Mouse (Mus musculus) limb, embryonic 14.5 days (tissue): ENCODE measurements around the gene Sfxn1. TPM values are rescaled to one million over a fixed set of nuclear protein-coding genes. Genes with fewer than 3 reads are reported as not detected.

Experiments used
- ATAC-seq: fragments of 200-750 bp; cut with Nextera tagmentation; 2 replicates; pipeline ENCODE4 v1.8.0; 2017; ENCODE audit warnings: low read depth, moderate number of reproducible peaks, moderate TSS enrichment; ENCODE audit not compliant: low FRiP score
- DNase-seq: peaks from one replicate; pipeline ENCODE4 v3.0.0-alpha.2; 2015; ENCODE audit warnings: low spot score
- H3K27ac ChIP-seq: fragments of 300-500 bp; sonication (generic); replicated peaks from 2 replicates; pipeline ENCODE4 v1.5.1; 2014; ENCODE audit warnings: low read depth, mild to moderate bottlenecking, low read length, moderate library complexity, mixed read lengths
- H3K27me3 ChIP-seq: fragments of 300-500 bp; sonication (generic); 2 replicates; pipeline ENCODE4 v1.6.1; 2014; ENCODE audit warnings: low read length, mixed read lengths; ENCODE audit not compliant: control insufficient read depth, insufficient read depth
- H3K36me3 ChIP-seq: fragments of 300-500 bp; sonication (generic); 2 replicates; pipeline ENCODE4 v1.6.1; 2014; ENCODE audit warnings: mild to moderate bottlenecking, low read length, moderate library complexity, mixed read lengths; ENCODE audit not compliant: control insufficient read depth, insufficient read depth
- H3K4me1 ChIP-seq: fragments of 300-500 bp; sonication (generic); 2 replicates; pipeline ENCODE4 v1.6.1; 2014; ENCODE audit warnings: antibody characterized with exemption, low read length, mixed read lengths; ENCODE audit not compliant: control insufficient read depth, insufficient read depth
- H3K4me2 ChIP-seq: fragments of 300-500 bp; sonication (generic); replicated peaks from 2 replicates; pipeline ENCODE4 v1.6.1; 2014; ENCODE audit warnings: low read depth, mild to moderate bottlenecking, low read length, moderate library complexity; ENCODE audit not compliant: severe bottlenecking
- H3K4me3 ChIP-seq: fragments of 300-500 bp; sonication (generic); replicated peaks from 2 replicates; pipeline ENCODE4 v1.5.1; 2014; ENCODE audit warnings: low read length
- H3K9ac ChIP-seq: fragments of 300-500 bp; sonication (generic); 2 replicates; pipeline ENCODE4 v1.6.1; 2014; ENCODE audit warnings: mild to moderate bottlenecking, low read depth, low read length, moderate library complexity; ENCODE audit not compliant: severe bottlenecking
- H3K9me3 ChIP-seq: fragments of 300-500 bp; sonication (generic); 2 replicates; pipeline ENCODE4 v1.6.1; 2016; ENCODE audit warnings: low read length; ENCODE audit not compliant: control insufficient read depth
- POLR2A ChIP-seq: fragments of 200-500 bp; IDR thresholded peaks from 2 replicates; pipeline ENCODE4 v1.8.0; 2012; ENCODE audit warnings: inconsistent platforms, mild to moderate bottlenecking, moderate library complexity, borderline replicate concordance; ENCODE audit not compliant: insufficient read depth, insufficient read length; ENCODE audit errors: extremely low read depth
- WGBS: fragments of 180-500 bp; shearing (Covaris S2); extraction: QIAGEN DNeasy Blood & Tissue Kit; methylation state at CpG from one replicate; pipeline ENCODE4 v1.1.7; 2014; 5-methylcytosine and 5-hydroxymethylcytosine counted together
- polyA plus RNA-seq, 2 experiments: library from polyadenylated mRNA; depleted of rRNA in 1 of 2; stranded (reverse) in 1 of 2; unstranded in 1 of 2; fragments of >200 nt; fragmentation: Nextera tagmentation in 1 of 2; extraction: Ambion mirVana in 1 of 2; gene quantifications; 2 replicates each; pipeline versions ENCODE4 v1.2.1 to v1.2.3; 2012 to 2014

The Sfxn1 gene
- polyA plus RNA-seq, 2 experiments = 26.7 to 49.9 TPM

DNA sequence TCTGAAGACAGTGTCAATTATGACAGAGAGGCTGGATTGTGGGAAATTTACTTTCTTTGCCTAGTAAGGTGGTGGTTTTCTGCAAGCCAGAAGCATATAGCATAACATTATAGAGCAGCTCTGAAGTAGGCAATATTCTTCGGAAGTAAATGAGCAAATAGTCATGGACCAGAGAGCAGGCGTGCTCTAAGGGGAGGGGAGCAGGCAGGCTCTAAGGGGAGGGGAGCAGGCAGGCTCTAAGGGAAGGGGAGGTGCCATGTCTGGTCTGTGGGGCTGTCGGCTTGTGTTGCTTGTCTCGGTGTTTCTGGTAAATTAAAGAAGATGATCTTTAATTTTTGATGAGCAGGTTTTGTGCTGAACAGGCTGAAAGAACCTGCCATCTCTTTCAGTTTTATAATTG lies 12.5 kb downstream of the Sfxn1 start:
- DNase-seq (no peak), ATAC-seq (no peak)
- Histone ChIP-seq H3K27me3 (no peaks in the 10 kb centered on the region), H3K9me3 (no peaks in the 10 kb centered on the region), H3K9ac (no peak overlapping the region), H3K4me3 (no peak overlapping the region), H3K27ac (no peak overlapping the region), H3K36me3 (peaks cover 34% of the 10 kb centered on the region), H3K4me2 (no peak overlapping the region), H3K4me1 (peaks cover 4% of the 10 kb centered on the region; the same call in 1 of the 2 replicates)
- TF ChIP-seq POLR2A = no peak
- 60% methylated on average over 4 of the region's 4 CpGs for WGBS

GRCm38 (mm10) chr13:54084826-54085225 lies 13.2 kb downstream of the Sfxn1 start:
- H3K9ac ChIP-seq = no peak overlapping the region
- 69% methylated on average over 5 of the region's 5 CpGs for WGBS
- H3K27me3 ChIP-seq = no peaks in the 10 kb centered on the region

DNA sequence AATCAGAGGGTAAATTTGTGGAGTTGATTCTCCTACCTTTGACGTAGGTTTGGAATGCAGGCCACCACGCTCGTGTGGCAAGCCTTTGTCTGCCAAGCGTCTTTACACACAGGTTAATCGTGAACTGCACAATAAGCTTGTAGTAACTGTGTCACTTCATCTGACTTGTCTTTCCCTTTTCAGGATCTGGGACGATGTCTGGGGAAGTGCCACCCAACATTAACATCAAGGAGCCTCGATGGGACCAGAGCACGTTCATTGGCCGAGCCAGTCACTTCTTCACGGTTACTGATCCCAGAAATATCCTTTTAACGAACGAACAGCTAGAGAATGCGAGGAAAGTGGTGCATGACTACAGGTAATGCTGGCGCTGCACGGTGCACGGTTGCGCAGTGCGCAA lies 13.6 kb downstream of the Sfxn1 start:
- 91% methylated on average over 18 of the region's 18 CpGs for WGBS
- H3K27me3 ChIP-seq = no peaks in the 10 kb centered on the region
- peaks cover 42% of the 10 kb centered on the region for H3K36me3 ChIP-seq
- H3K4me3 ChIP-seq = no peak overlapping the region
- ATAC-seq = no peak
- H3K9ac ChIP-seq = no peak overlapping the region
- 0 out of 2 replicates have a peak, but pooled peaks cover 4% of the 10 kb centered on the region for H3K4me1 ChIP-seq
- no peaks in the 10 kb centered on the region for H3K9me3 ChIP-seq
- DNase-seq = no peak
- no peak overlapping the region for H3K27ac ChIP-seq
- TF ChIP-seq POLR2A = no peak
- H3K4me2 ChIP-seq = no peak overlapping the region

More at GRCm38 (mm10) chr13:54084826-54085225, 13.2 kb downstream of the Sfxn1 start:
- Histone ChIP-seq H3K4me2 (no peak overlapping the region), H3K36me3 (peaks cover 41% of the 10 kb centered on the region), H3K4me1 (peaks cover 4% of the 10 kb centered on the region; the same call in 1 of the 2 replicates), H3K4me3 (no peak overlapping the region), H3K27ac (no peak overlapping the region), H3K9me3 (no peaks in the 10 kb centered on the region)
- TF ChIP-seq POLR2A = no peak
- no peak for ATAC-seq
- DNase-seq = no peak

DNA sequence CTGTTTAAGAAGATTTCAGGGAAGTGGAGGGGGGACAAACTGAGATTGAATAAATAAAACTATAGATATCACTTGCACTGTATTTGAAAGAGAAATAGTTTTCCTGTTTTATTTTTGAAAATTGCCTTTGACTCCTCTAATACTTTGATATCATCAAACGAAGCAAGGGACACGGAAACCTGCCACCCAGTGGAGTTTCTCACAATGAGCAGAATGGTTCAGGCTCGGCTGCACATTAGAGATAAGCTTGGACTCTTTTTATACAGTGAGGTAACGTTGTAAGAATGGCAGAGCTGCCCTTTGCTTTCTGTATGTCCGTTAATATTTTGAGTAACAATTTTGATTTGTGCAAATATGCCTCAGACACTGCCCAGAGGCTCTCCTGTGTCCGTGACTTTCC lies 20.1 kb downstream of the Sfxn1 start:
- peaks cover 78% of the 10 kb centered on the region for H3K36me3 ChIP-seq
- DNase-seq = no peak
- H3K4me1 ChIP-seq = no peaks in the 10 kb centered on the region
- H3K27me3 ChIP-seq = no peaks in the 10 kb centered on the region
- no peak overlapping the region for H3K4me2 ChIP-seq
- no peak overlapping the region for H3K4me3 ChIP-seq
- ATAC-seq = no peak
- no peak overlapping the region for H3K27ac ChIP-seq
- H3K9ac ChIP-seq = no peak overlapping the region
- 90% methylated on average over 6 of the region's 6 CpGs for WGBS
- no peak for TF ChIP-seq POLR2A
- no peaks in the 10 kb centered on the region for H3K9me3 ChIP-seq

DNA sequence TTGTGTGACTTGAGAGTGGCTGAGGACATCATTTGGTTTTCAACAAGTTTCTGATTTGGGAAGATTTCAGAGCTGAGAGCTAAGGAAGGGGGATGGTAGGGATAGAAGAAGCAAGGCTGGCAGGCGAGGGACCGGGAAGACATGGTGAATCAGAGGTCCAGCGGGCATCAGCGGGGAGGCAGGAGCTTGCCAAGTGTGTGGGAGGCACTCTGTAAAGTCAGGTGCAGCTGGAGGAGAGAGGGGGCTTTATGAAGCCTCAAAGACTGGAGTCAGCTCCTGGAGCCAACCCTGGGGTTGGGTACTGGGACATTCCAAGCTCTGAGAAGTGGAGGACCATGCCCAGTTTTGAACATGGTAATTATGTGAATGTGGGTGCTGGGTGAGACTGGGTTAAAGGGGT lies 22.7 kb downstream of the Sfxn1 start:
- peaks cover 59% of the 10 kb centered on the region for H3K36me3 ChIP-seq
- H3K4me3 ChIP-seq = no peak overlapping the region
- ATAC-seq (no peak), DNase-seq (no peak)
- no peak for TF ChIP-seq POLR2A
- no peak overlapping the region for H3K27ac ChIP-seq
- no peak overlapping the region for H3K4me2 ChIP-seq
- H3K9me3 ChIP-seq = no peaks in the 10 kb centered on the region
- no peak overlapping the region for H3K9ac ChIP-seq
- WGBS = 92% methylated on average over 4 of the region's 4 CpGs
- no peaks in the 10 kb centered on the region for H3K4me1 ChIP-seq
- no peaks in the 10 kb centered on the region for H3K27me3 ChIP-seq

- ATAC-seq (no peak), DNase-seq (no peak)
- Histone ChIP-seq H3K9ac (no peak overlapping the region), H3K9me3 (no peaks in the 10 kb centered on the region), H3K27me3 (no peaks in the 10 kb centered on the region), H3K4me1 (no peaks in the 10 kb centered on the region), H3K36me3 (peaks cover 53% of the 10 kb centered on the region), H3K27ac (no peak overlapping the region), H3K4me2 (no peak overlapping the region), H3K4me3 (no peak overlapping the region)
- WGBS = 85% methylated on average over 6 of the region's 6 CpGs
- no peak for TF ChIP-seq POLR2A
Observed at GRCm38 (mm10) chr13:54094963-54095362, 23.3 kb downstream of the Sfxn1 start.
